Mouse (Mus musculus) liver (tissue): ENCODE results near the gene Lsamp.
"Not testable (repeated sequence)": the region's sequence is repeated elsewhere in the genome, so short reads cannot be mapped to it uniquely, and the experiment has no call there.

Experiments used
- DNase-seq: peaks from one replicate; pipeline ENCODE4 v3.0.0-alpha.2; 2020; ENCODE audit warnings: mixed read lengths

Gene Lsamp

GRCm38 (mm10) chr16:41941591-41942315 is 1957.6 kb downstream of the Lsamp start:
- DNase-seq, result no peak

GRCm38 (mm10) chr16:41957811-41958210 is 1973.7 kb downstream of the Lsamp start:
- no peak for DNase-seq

DNA sequence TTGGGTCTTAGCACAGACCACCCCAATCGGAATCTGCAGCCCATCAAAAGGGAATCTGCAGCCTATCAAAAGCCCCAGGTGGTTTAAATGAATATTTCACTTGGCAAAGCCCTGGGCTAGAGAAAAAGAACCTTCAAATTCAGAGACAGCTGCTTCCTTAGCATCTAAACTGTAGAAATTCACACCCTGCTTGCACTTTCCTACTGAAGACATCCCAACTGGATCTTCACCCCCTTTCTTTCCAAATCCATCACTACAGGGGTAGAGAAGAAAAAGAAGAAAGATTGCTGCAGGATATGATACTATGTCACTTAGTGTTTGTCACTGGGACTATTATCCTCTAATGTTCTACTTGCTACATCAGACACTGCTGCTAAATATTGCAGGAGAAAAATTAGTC is 1981.5 kb downstream of the Lsamp start:
- DNase-seq, result no peak

- DNase-seq, result no peak
Observed at GRCm38 (mm10) chr16:41969215-41969614, 1985.1 kb downstream of the Lsamp start.

DNA sequence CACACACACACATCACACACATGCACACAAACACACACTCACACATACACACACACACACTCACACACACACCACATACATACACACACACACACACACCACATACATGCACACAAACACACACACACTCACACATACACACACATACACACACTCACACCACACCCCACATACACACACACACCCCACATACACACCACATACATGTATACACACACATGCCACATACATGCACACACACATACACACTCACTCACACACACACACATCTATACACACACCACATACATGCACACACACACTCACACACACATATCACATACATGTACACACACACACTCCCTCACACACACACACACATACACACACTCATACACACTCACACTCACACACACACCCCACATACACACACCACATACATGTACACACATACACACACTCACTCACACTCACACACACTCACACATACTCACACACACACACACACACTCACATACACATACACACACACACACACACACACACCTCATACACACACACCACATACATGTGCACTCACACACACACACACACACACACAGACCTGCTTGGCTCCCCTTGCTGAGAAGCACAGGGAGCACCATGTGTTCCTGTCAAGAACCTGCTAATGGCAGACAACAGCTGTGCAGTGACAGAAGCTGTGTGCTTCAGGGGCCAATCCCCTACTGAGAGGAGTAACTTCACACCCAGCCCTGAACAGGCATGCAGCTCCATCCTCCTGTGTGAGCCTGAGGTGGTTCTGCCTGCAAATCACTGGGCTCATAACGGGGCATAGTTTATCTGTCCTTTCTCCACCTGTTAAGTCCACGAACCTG is 1990.9 kb downstream of the Lsamp start:
- no peak for DNase-seq

DNA sequence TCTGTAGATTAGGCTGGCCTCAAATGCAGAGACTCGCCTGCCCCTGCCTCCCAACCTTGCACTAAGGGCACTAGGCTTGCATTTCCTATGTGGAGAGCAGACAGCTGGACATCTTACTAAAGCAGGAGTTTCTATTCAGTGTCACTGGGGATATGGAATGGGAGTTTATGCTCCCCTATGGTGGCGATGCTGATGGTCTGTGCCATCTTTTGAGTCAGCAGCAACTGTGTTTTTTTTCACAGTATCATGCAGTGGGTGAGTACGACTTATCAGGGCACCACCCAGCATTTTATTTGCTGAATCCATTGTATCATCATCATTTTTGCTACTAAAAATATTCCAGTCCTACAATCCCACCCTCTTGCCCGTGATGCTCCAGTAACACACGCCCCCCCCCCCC is 1992.7 kb downstream of the Lsamp start:
- no peak for DNase-seq

DNA sequence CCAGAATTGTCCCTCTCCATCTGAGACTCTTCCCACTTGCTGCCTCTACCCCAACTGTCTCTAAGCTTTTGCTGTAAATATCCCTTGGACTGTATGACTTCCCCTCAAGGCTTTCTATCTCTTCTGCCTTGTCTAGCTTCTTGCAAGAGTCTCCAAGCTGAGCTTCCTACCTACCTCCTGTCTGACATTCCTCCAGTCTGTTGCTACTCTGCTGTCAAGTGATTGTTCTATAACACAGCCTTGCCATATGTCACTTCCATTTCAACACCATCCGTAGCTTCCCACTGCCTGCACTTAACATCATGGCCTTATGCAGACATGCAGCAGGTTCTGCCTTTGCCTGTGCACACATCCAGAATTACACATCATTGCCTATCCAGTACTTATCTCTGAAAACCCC is 2012.8 kb downstream of the Lsamp start:
- DNase-seq, result no peak

DNA sequence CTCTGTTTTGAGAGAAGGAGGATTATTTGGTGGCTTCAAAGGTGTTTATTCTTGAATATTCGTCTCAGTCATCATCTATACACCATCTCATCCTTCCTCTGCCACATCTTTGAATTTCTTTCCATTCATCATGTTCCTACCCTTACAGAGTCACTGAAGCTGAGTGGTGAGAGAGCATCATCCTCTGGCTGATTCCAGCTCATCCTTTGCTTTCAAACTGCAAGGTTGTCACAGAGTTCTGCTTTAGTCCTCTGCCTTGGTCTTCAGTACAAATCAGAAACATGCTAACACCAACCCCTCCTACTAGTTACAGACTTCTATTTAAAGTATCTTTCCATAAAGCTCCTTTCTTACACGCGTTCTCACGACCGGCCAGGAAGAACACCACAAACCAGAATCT is 2018.8 kb downstream of the Lsamp start:
- DNase-seq, result no peak

- DNase-seq, result not testable (repeated sequence)
Observed at GRCm38 (mm10) chr16:42003506-42003905, 2019.3 kb downstream of the Lsamp start.

DNA sequence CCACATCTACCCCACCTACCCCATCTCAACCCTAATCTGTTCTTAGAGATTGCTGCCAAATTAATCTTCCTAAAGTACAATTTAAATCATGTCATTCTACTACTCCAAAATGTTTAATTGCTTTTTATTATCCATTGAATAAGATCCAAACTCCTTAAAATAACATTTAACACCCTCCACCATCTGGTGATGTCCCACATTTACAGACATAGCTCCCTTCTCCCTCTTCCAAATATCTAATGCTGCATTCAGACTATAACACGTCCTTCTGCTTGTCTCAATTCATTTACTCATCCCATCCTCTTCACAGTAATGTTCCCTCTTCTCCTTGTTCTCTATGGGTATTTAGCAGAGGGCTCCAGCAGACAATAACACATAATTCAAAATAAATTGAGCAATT is 2020.0 kb downstream of the Lsamp start:
- no peak for DNase-seq

- no peak for DNase-seq
Observed at GRCm38 (mm10) chr16:42014937-42015336, 2030.8 kb downstream of the Lsamp start.

GRCm38 (mm10) chr16:42015443-42015842 is 2031.3 kb downstream of the Lsamp start:
- no peak for DNase-seq

DNA sequence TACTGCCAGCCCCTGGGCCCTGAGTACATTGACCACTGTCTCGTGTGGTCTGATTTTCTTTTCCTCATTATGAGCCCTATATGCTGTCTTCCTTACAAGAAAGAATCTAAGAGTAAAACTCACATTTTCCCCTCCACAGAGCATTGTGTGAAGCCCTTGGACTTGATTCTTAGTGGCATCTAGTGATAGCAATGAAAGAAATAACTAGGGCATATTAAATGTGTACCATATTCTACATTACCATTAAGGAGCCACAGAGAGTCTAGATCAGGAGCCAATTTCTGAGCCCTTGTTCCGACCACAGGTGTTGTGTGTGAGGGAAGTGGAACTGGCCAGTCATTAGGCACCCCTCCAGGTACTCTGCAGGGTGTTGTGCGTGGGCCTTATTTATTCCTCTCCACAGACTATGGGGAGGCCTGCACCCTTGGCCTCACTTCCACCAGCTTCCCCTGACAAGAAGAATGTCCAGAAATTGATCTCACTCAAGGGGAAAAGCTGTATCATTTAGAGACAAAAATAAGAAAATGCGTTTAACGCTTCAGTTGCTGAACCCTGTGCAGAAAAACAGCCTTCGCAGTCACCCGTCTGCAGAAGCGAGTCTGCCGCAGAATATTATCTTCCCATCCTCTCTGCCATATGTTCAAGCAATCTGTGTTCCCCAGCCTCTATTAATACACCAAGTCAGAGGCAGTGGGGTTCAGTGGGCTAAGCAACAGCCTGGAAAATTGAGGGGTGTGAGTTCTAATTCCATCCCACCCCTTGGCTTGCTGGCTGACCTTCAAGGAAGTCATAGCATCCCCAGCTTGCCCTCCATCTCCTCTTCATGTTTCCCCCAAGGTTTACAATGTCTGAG is 2032.9 kb downstream of the Lsamp start:
- no peak for DNase-seq

GRCm38 (mm10) chr16:42022566-42022965 is 2038.4 kb downstream of the Lsamp start:
- no peak for DNase-seq

GRCm38 (mm10) chr16:42032030-42032429 is 2047.9 kb downstream of the Lsamp start:
- DNase-seq, result no peak

DNA sequence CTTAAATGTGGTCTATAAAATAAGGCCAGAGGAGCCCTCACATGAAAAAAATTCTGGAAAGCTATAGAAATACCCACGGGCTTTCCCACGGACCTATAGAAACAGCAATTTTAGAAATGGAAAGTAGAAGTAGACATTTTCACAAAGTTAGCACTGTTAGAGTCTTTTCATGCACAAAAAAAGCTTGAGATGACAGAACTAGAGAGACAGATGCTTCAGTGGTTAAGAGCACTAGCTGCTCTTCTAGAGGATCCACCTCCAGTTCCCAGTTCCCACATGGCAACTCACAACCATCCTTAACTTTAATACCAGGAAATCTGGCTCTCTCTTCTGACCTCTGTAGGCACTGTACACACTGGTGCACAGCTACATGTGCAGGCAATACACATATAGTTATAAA is 2049.3 kb downstream of the Lsamp start:
- DNase-seq, result no peak

DNA sequence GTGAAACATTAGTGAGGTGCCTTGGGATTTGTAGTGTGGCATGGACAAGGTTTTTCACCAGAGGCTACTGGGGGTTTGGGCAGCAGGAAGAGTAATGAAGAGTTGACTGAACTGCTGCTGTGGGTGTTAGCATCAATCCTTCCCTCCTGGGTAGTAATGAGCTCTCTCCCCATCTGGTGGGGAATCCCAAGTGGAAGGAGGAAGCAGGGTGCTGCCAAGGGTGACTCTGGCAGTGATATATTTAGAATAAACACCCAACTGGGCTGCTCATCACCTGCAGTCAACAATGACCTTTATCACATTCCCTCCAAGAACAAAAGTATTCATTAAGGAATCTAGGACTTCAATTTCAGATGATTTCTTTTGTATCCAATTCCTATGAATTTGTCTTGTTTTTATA is 2064.0 kb downstream of the Lsamp start:
- no peak for DNase-seq

GRCm38 (mm10) chr16:42059927-42060326 is 2075.8 kb downstream of the Lsamp start:
- DNase-seq, result no peak

DNA sequence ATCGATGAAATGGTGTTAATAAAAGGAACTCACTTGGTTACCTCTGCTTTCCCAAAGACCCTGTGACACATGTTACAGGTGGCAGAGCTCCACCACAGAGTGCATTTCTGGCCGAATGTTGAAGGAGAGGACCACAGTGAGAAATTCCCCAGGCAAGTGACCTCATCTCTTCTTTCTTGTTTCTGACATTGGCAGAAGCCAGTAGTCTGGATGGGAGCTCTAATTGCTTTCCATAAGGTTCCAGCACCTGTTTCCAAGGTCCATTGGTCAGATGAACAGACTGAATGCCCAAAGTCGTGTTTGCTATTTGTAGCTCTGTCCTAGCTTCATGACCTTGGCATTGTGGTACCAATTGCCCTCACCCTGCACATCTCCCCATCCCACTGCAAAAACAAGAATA is 2090.2 kb downstream of the Lsamp start:
- no peak for DNase-seq

GRCm38 (mm10) chr16:42079573-42079972 is 2095.4 kb downstream of the Lsamp start:
- no peak for DNase-seq

- no peak for DNase-seq
Observed at GRCm38 (mm10) chr16:42081611-42082010, 2097.4 kb downstream of the Lsamp start.

DNA sequence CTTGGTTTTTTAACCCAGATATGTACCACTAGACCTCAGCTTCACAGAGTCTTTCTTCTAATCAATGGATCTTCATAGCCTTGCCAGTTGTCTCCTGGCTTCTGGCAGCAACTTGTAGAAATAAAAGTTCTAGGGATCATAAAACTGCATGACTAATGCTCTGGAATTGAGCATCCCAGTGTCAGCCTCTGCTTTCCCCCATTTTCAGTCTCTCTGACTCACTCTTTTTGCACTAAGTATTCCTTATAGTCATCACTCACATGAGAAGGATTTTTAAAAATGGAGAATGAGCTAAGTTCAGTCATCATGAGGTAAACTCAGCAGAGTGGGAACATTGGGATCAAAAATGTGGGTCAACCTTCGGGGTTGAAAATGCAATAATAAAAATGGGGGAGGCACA is 2113.3 kb downstream of the Lsamp start:
- DNase-seq, result no peak

DNA sequence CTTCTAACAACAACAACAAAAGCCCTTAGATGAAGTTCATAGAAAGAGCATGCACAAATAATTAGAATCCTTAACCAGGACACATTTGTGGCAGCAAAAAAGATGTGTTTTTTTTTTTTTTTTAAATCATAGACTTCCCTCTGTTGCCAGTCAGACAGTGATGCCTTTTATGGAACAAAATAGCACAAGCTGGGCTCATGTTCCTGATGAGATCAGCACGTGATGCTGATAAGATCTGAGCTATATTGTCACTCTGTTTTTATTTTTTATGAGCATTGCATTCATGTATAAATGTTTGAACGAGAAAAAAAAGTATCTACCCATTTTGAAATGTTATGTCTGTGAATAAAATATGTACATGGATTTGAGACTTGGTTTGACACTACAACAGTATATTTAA is 2118.0 kb downstream of the Lsamp start:
- no peak for DNase-seq
